Mouse (Mus musculus) testis, adult 2 months (tissue): ENCODE data around the gene Sh3rf1.

ENCODE experiments used
- CTCF ChIP-seq: fragments of 200-500 bp; IDR thresholded peaks from 2 replicates; pipeline ENCODE4 v1.5.1; 2012; ENCODE audit warnings: low read depth, mild to moderate bottlenecking, inconsistent platforms, low read length, moderate library complexity; ENCODE audit not compliant: control insufficient read depth, insufficient read depth, insufficient replicate concordance
- POLR2A ChIP-seq: fragments of 200-500 bp; IDR thresholded peaks from 2 replicates; pipeline ENCODE4 v1.6.1; 2012; ENCODE audit warnings: low read depth, mild to moderate bottlenecking, inconsistent platforms, low read length, moderate library complexity; ENCODE audit not compliant: control insufficient read depth

DNA sequence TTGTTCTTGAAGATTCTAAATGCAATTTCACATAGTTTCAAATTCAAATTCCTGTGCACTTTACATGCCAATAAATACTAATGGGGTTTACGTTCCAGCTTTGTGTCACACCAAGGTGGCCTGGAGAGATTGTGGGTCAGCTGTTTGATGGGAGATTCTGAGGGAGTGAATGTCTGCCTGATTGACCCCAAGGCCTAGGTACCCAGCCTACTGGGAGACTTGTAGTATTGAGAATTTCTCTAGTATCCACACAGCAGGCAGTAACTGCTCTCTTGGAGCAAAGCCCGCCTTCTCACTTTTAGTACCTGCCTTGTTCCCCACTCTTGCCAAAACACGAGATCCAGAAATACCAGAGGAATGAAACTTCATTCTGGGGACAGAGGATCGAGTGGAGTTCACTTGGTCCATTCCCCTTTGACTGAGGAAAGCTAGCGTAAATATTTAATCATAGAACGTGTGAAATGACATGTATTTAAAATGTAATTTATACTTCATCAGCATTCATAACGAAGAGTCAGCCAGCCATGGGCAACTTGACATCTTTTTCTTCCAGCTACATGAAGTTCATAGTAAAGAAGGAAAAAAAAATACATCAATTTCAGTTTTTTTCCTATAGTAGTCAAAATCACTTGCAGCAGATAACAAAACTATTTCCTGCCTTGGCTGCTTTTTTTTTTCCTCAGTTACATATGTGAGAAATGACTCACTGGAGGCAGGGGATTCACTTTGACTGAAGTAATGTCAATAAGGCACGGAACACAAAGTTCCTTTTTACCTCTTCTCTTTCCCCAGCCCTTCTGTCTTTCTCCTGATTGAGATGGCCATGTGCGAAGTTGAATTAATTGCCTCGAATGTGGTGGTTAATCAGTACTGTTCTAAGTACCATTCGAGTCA lies 52.0 kb downstream of the Sh3rf1 start:
- TF ChIP-seq CTCF (no peak), POLR2A (no peak)
